31 mouse cellular contexts compared by ENCODE assay signal in the genomic region with DNA sequence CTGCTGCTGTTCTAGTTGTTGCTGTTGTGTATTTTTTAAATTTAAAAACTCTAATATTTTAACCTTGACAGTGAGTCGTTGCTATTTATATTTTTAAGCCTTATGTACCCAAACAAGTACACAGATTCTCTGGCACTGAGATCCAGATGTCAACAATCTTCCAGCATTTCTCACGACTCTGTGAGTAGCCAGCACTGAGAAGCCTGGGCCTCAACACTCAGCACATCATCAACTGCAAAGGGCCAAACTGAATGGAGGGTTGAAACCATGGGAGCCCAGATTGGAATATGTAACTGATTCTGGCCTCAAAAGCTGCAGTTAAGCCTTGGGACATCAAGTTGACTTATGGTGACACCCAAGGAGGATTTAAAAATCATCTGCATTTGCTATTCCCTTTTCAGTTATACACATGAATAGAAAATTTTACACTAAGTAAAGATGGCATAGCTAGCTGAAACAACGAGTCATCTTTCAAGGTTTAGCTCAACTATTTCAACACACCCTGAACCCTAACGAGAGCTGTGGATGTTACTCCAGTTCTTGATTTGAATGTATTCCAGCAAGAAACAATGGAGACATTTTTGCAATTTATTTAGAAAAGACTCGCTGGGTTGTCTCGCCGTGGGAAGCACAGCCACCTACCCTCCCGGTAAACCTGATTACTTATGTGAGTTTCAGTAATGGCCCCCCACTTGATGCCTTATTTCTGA.
A peak's percentile ranks its signal among the peaks of the same experiment; 100 is the strongest.
DNase-seq lines count a peak whose midpoint lies in the region; ATAC-seq and TF ChIP-seq lines count a peak whose summit lies in the region.
"Had no signal": no experiment of that assay in that cellular context is flagged by ENCODE, and none has a peak within 500 bp of the region (broad histone marks: within the 10 kb centered on the region; RNA-seq: fewer than 3 reads in every experiment).

No protein-coding gene starts in this region.

- peak; percentile 65 for DNase-seq in lung, embryonic 14.5 days
- DNase-seq in lung, postnatal 14 days: no peak
- DNase-seq in 3T3-L1 (ENCODE audit: low read depth, low spot score) (peak; percentile 43), adipocyte (ENCODE audit: low spot score) (peak; percentile 10), MN1 (ENCODE audit: low spot score) (no peak)
- DNase-seq in lung, postnatal 36 days: peak; percentile 32
- no peak for DNase-seq in gastrocnemius, adult 18-20 months (ENCODE audit: low spot score)
- DNase-seq: adrenal gland, adult 2 months; adrenal gland, postnatal 14 days; cerebellum, adult 11 months; cerebellum, adult 2 months; cerebellum, adult 9-11 months; cerebellum, postnatal 36 days; embryo, embryonic 11 days; gastrocnemius, adult 2 months; gastrocnemius, postnatal 14 days; heart, adult 18-20 months; heart, postnatal 14 days; heart, postnatal 4 days had no signal

- TF ChIP-seq CTCF in lung, embryonic 14.5 days (IDR thresholded peaks at IDR 0.05; ENCODE audit: low read depth): no peak

- H3K27ac ChIP-seq in lung, embryonic 14.5 days (ENCODE audit: low read depth): no peak overlapping the region
- H3K27ac ChIP-seq: embryonic facial prominence, embryonic 10.5 days; embryonic facial prominence, embryonic 13.5 days; forebrain, embryonic 12.5 days; gastrocnemius, adult 2 months; heart, embryonic 15.5 days; hindbrain, embryonic 14.5 days; hindbrain, postnatal 0 days had no signal

- ATAC-seq in lung, embryonic 14.5 days (ENCODE audit: insufficient read depth): no peak
- ATAC-seq: CD4-positive, CD25-positive, alpha-beta regulatory T cell, adult 4 months; forebrain, embryonic 16.5 days; hindbrain, postnatal 0 days; inflammation-experienced regulatory T-cells, adult 6 months; Patski had no signal

- H3K27me3 ChIP-seq in lung, embryonic 14.5 days (ENCODE audit: insufficient read depth, low read length): no peaks in the 10 kb centered on the region
- H3K27me3 ChIP-seq: embryonic facial prominence, embryonic 13.5 days; forebrain, embryonic 12.5 days; heart, embryonic 12.5 days; heart, embryonic 15.5 days; Patski had no signal

- H3K4me2 ChIP-seq in lung, embryonic 14.5 days: no peak overlapping the region
- H3K4me2 ChIP-seq: embryonic facial prominence, embryonic 13.5 days; forebrain, embryonic 12.5 days; heart, embryonic 12.5 days; heart, embryonic 15.5 days; hindbrain, embryonic 14.5 days had no signal

- H3K4me1 ChIP-seq in lung, embryonic 14.5 days (ENCODE audit: insufficient read depth): no peaks in the 10 kb centered on the region
- H3K4me1 ChIP-seq: embryonic facial prominence, embryonic 10.5 days; embryonic facial prominence, embryonic 13.5 days; forebrain, embryonic 12.5 days; heart, embryonic 12.5 days had no signal

- no peaks in the 10 kb centered on the region for H3K9me3 ChIP-seq in lung, embryonic 14.5 days (ENCODE audit: low read depth, low read length)
- H3K9me3 ChIP-seq: embryonic facial prominence, embryonic 10.5 days; embryonic facial prominence, embryonic 13.5 days; forebrain, embryonic 12.5 days; heart, embryonic 12.5 days; heart, embryonic 15.5 days had no signal

- 74% methylated on average over 8 of the region's 8 CpGs for WGBS in lung, embryonic 14.5 days

- H3K9ac ChIP-seq in lung, embryonic 14.5 days: no peak overlapping the region
- H3K9ac ChIP-seq: embryonic facial prominence, embryonic 13.5 days; forebrain, embryonic 12.5 days; heart, embryonic 12.5 days; heart, embryonic 15.5 days; hindbrain, embryonic 14.5 days had no signal

- no peak overlapping the region for H3K4me3 ChIP-seq in lung, embryonic 14.5 days (ENCODE audit: low read depth, low read length)
- H3K4me3 ChIP-seq: embryonic facial prominence, embryonic 10.5 days; embryonic facial prominence, embryonic 13.5 days; erythroblast, embryonic 14.5 days; forebrain, embryonic 12.5 days; gastrocnemius, adult 2 months; heart, embryonic 12.5 days; heart, embryonic 15.5 days had no signal

- H3K36me3 ChIP-seq in lung, embryonic 14.5 days (ENCODE audit: insufficient read depth): no peaks in the 10 kb centered on the region
- H3K36me3 ChIP-seq: embryonic facial prominence, embryonic 10.5 days; embryonic facial prominence, embryonic 13.5 days; forebrain, embryonic 12.5 days had no signal

Comparison
In these comparisons a context has a peak if more than half of its experiments do, and no peak if none do; other contexts are left out.
1. DNase-seq: peak in lung, embryonic 14.5 days (single experiment), 3T3-L1 (single experiment), adipocyte (single experiment) and lung, postnatal 36 days (single experiment); none in lung, postnatal 14 days (single experiment), MN1 (single experiment) and gastrocnemius, adult 18-20 months (single experiment).